In the genomic region with DNA sequence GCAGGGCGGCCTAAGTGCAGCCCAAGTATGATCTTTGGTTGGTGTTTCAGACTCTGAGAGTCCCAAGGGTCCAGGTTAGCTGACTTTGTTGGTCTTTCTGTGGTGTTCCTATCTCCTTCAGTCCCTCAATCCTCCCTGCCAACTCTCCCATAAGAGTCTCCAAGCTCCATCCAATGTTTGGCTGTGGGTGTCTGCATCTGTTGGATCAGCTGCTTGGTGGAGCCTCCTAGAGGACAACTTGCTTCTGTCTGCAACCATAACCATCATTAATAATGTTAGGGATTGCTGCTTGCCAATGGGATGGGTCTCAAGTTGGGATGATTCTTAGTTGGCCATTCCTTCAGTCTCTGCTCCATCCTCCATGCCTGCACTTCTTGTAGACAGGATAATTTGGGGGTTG, we compare ENCODE assay signal across 24 mouse cellular contexts.
DNase-seq lines count a peak whose midpoint lies in the region; ATAC-seq and TF ChIP-seq lines count a peak whose summit lies in the region.
"Had no signal": no experiment of that assay in that cellular context is flagged by ENCODE, and none has a peak within 500 bp of the region (broad histone marks: within the 10 kb centered on the region; RNA-seq: fewer than 3 reads in every experiment).

No protein-coding gene starts in this region.

- 74% methylated on average over 1 of the region's 1 CpGs for WGBS in heart, postnatal 0 days
- 67% methylated on average over 1 of the region's 1 CpGs for WGBS in liver, postnatal 0 days (ENCODE audit: insufficient replicate concordance)
- WGBS in forebrain, embryonic 13.5 days = 73% methylated on average over 1 of the region's 1 CpGs

- no peak overlapping the region for H3K4me2 ChIP-seq in heart, postnatal 0 days (ENCODE audit: low read depth, low read length)
- H3K4me2 ChIP-seq in CH12.LX (ENCODE audit: insufficient read depth, low read depth, poor library complexity, severe bottlenecking) = no peak overlapping the region
- H3K4me2 ChIP-seq in liver, postnatal 0 days (ENCODE audit: low read depth, low read length) = no peak overlapping the region
- no peak overlapping the region for H3K4me2 ChIP-seq in forebrain, embryonic 13.5 days
- H3K4me2 ChIP-seq: embryonic facial prominence, embryonic 12.5 days; embryonic facial prominence, embryonic 15.5 days; forebrain, embryonic 15.5 days; heart, embryonic 11.5 days; hindbrain, embryonic 13.5 days; intestine, embryonic 15.5 days had no signal

- H3K27ac ChIP-seq in heart, postnatal 0 days (ENCODE audit: low read depth) = no peak overlapping the region
- no peak overlapping the region for H3K27ac ChIP-seq in CH12.LX (ENCODE audit: insufficient read depth, low read depth)
- H3K27ac ChIP-seq in liver, postnatal 0 days (ENCODE audit: low read depth) = no peak overlapping the region
- no peak overlapping the region for H3K27ac ChIP-seq in forebrain, embryonic 13.5 days
- H3K27ac ChIP-seq: embryonic facial prominence, embryonic 12.5 days; embryonic facial prominence, embryonic 15.5 days; forebrain, embryonic 15.5 days; hindbrain, embryonic 10.5 days; hindbrain, embryonic 13.5 days; intestine, embryonic 15.5 days had no signal

- intact Hi-C loops in heart, postnatal 36 days (cut with DNase I) = no loop called here

- H3K4me3 ChIP-seq in heart, postnatal 0 days (ENCODE audit: low read depth, low read length) = no peak overlapping the region
- no peak overlapping the region for H3K4me3 ChIP-seq in CH12.LX (replicated peaks in 1 of 3; ENCODE audit: low read depth in 2 of 3, low read length in 2 of 3, poor library complexity in 1 of 3)
- H3K4me3 ChIP-seq in liver, postnatal 0 days (ENCODE audit: low read depth, low read length) = no peak overlapping the region
- H3K4me3 ChIP-seq in forebrain, embryonic 13.5 days = no peak overlapping the region
- H3K4me3 ChIP-seq: embryonic facial prominence, embryonic 12.5 days; embryonic facial prominence, embryonic 15.5 days; forebrain, embryonic 15.5 days; hindbrain, embryonic 10.5 days; hindbrain, embryonic 13.5 days; intestine, embryonic 15.5 days had no signal

- TF ChIP-seq RAD21 in CH12.LX (IDR thresholded peaks at IDR 0.05; ENCODE audit: low read depth, low read length) = peak; percentile 47

- TF ChIP-seq EP300 in heart, postnatal 0 days (IDR thresholded peaks at IDR 0.05; ENCODE audit: low read depth) = no peak
- no peak for TF ChIP-seq EP300 in CH12.LX (IDR thresholded peaks at IDR 0.05; ENCODE audit: low read length)
- TF ChIP-seq EP300 in liver, postnatal 0 days (IDR thresholded peaks at IDR 0.05; ENCODE audit: low read depth) = no peak

- no peak for ATAC-seq in heart, postnatal 0 days (ENCODE audit: insufficient read depth, low read depth)
- no peak for ATAC-seq in liver, postnatal 0 days
- ATAC-seq in forebrain, embryonic 13.5 days = no peak
- ATAC-seq: forebrain, embryonic 15.5 days; hindbrain, embryonic 16.5 days; intestine, embryonic 15.5 days; Patski had no signal

- in situ Hi-C loops in CH12.LX (cut with MboI; ENCODE audit: low pct_ligation_motif_present, low pct_unique_long_range_greater_than_20kb, low sequenced_read_pairs) = no loop called here

- H3K9ac ChIP-seq in heart, postnatal 0 days (replicated peaks; ENCODE audit: low read depth, low read length) = no peak overlapping the region
- no peak overlapping the region for H3K9ac ChIP-seq in CH12.LX (ENCODE audit: insufficient read depth, low read depth)
- H3K9ac ChIP-seq in liver, postnatal 0 days (replicated peaks) = no peak overlapping the region
- H3K9ac ChIP-seq in forebrain, embryonic 13.5 days = no peak overlapping the region
- H3K9ac ChIP-seq: embryonic facial prominence, embryonic 12.5 days; embryonic facial prominence, embryonic 15.5 days; forebrain, embryonic 15.5 days; hindbrain, embryonic 13.5 days; intestine, embryonic 15.5 days had no signal

- H3K36me3 ChIP-seq in heart, postnatal 0 days (replicated peaks; ENCODE audit: control insufficient read depth, insufficient read depth, low read length) = no peaks in the 10 kb centered on the region
- no peaks in the 10 kb centered on the region for H3K36me3 ChIP-seq in CH12.LX (replicated peaks in 1 of 2; ENCODE audit: control insufficient read depth in 1 of 2, insufficient read depth in 1 of 2, low read length in 1 of 2)
- H3K36me3 ChIP-seq in liver, postnatal 0 days (replicated peaks; ENCODE audit: insufficient read depth, low read length) = no peaks in the 10 kb centered on the region
- no peaks in the 10 kb centered on the region for H3K36me3 ChIP-seq in forebrain, embryonic 13.5 days (ENCODE audit: poor library complexity, severe bottlenecking)
- H3K36me3 ChIP-seq: embryonic facial prominence, embryonic 12.5 days; forebrain, embryonic 15.5 days; G1E; hindbrain, embryonic 10.5 days; hindbrain, embryonic 13.5 days; intestine, embryonic 15.5 days had no signal

- no peaks in the 10 kb centered on the region for H3K79me2 ChIP-seq in CH12.LX (replicated peaks; ENCODE audit: control insufficient read depth, extremely low read depth, insufficient read depth, poor library complexity, severe bottlenecking)

- no peak for TF ChIP-seq POLR2A in CH12.LX (IDR thresholded peaks at IDR 0.05; ENCODE audit: low read depth, low read length)

- H3K27me3 ChIP-seq in heart, postnatal 0 days (ENCODE audit: control insufficient read depth, insufficient read depth, low read length) = no peaks in the 10 kb centered on the region
- H3K27me3 ChIP-seq in CH12.LX (replicated peaks) = no peaks in the 10 kb centered on the region
- no peaks in the 10 kb centered on the region for H3K27me3 ChIP-seq in liver, postnatal 0 days (ENCODE audit: insufficient read depth, low read length)
- no peaks in the 10 kb centered on the region for H3K27me3 ChIP-seq in forebrain, embryonic 13.5 days
- H3K27me3 ChIP-seq: embryonic facial prominence, embryonic 12.5 days; embryonic facial prominence, embryonic 15.5 days; forebrain, embryonic 15.5 days; hindbrain, embryonic 13.5 days; intestine, embryonic 15.5 days had no signal

- no peak for DNase-seq in heart, postnatal 0 days (ENCODE audit: low spot score)
- no peak for DNase-seq in heart, postnatal 36 days
- DNase-seq in 3T3-L1 (ENCODE audit: low read depth, low spot score) (peak; percentile 14), CH12.LX (ENCODE audit: extremely low read depth) (no peak)
- no peak for DNase-seq in liver, postnatal 0 days
- DNase-seq: adrenal gland, adult 2 months; adrenal gland, postnatal 14 days; cerebellum, adult 11 months; cerebellum, adult 2 months; cerebellum, adult 9-11 months; cerebellum, postnatal 25 days; gastrocnemius, postnatal 25 days; heart, postnatal 14 days had no signal

- TF ChIP-seq CTCF in heart, postnatal 0 days (IDR thresholded peaks at IDR 0.05; ENCODE audit: low read depth) = 0 out of 2 replicates have a peak, but pooled peaks have one; percentile 6
- TF ChIP-seq CTCF in CH12.LX (conservative IDR thresholded peaks at IDR 0.05 in 1 of 2, IDR thresholded peaks at IDR 0.05 in 1 of 2; ENCODE audit: low read depth in 2 of 2, low read length in 2 of 2) = peak in 1 of 2 experiments; percentile 52; a peak in 2 of 4 replicates
- TF ChIP-seq CTCF in liver, postnatal 0 days (IDR thresholded peaks at IDR 0.05; ENCODE audit: low read depth) = no peak

- no peaks in the 10 kb centered on the region for H3K4me1 ChIP-seq in heart, postnatal 0 days (ENCODE audit: control insufficient read depth, insufficient read depth)
- H3K4me1 ChIP-seq in CH12.LX (ENCODE audit: control insufficient read depth in 1 of 2, insufficient read depth in 2 of 2) = peaks cover under 1 to 20% of the 10 kb centered on the region in 2 experiments; a peak in 2 of 4 replicates
- H3K4me1 ChIP-seq in liver, postnatal 0 days (ENCODE audit: insufficient read depth) = no peaks in the 10 kb centered on the region
- no peaks in the 10 kb centered on the region for H3K4me1 ChIP-seq in forebrain, embryonic 13.5 days
- H3K4me1 ChIP-seq: embryonic facial prominence, embryonic 12.5 days; embryonic facial prominence, embryonic 15.5 days; forebrain, embryonic 15.5 days; hindbrain, embryonic 10.5 days; hindbrain, embryonic 13.5 days; intestine, embryonic 15.5 days had no signal

- H3K9me3 ChIP-seq in heart, postnatal 0 days (replicated peaks; ENCODE audit: control insufficient read depth, low read length) = no peaks in the 10 kb centered on the region
- H3K9me3 ChIP-seq in CH12.LX (replicated peaks; ENCODE audit: low read length) = no peaks in the 10 kb centered on the region
- no peaks in the 10 kb centered on the region for H3K9me3 ChIP-seq in liver, postnatal 0 days (ENCODE audit: low read length)
- H3K9me3 ChIP-seq in forebrain, embryonic 13.5 days (replicated peaks) = no peaks in the 10 kb centered on the region
- H3K9me3 ChIP-seq: embryonic facial prominence, embryonic 12.5 days; embryonic facial prominence, embryonic 15.5 days; forebrain, embryonic 15.5 days; G1E; hindbrain, embryonic 10.5 days; hindbrain, embryonic 13.5 days; intestine, embryonic 15.5 days had no signal

- dilution Hi-C loops in CH12.LX (cut with MboI; ENCODE audit: extremely low pct_ligation_motif_present, extremely low pct_unique_long_range_greater_than_20kb, low sequenced_read_pairs) = no loop called here

TF ChIP-seq in CH12.LX, 34 proteins besides CTCF, POLR2A, EP300 and RAD21:
- TF ChIP-seq SMC3 (IDR thresholded peaks at IDR 0.05; ENCODE audit: low read depth, low read length) = peak; percentile 52
- TF ChIP-seq MYC (IDR thresholded peaks at IDR 0.05; ENCODE audit: low read depth, low read length) = no peak
